Mouse (Mus musculus) embryonic facial prominence, embryonic 11.5 days (tissue): Measurements from ENCODE around the gene Zbtb40. TPM values are rescaled to one million over a fixed set of nuclear protein-coding genes. Genes with fewer than 3 reads are reported as not detected.
A peak's percentile ranks its signal among the peaks of the same experiment; 100 is the strongest.

Experiments
- ATAC-seq: fragments of 200-750 bp; cut with Nextera tagmentation; replicated peaks from 2 replicates; pipeline ENCODE4 v1.8.0; 2017; ENCODE audit warnings: low read depth; ENCODE audit not compliant: insufficient number of reproducible peaks, low FRiP score, low TSS enrichment
- DNase-seq: peaks from one replicate; pipeline ENCODE4 v3.0.0-alpha.2; 2015; ENCODE audit warnings: low spot score
- H3K27ac ChIP-seq: fragments of 300-500 bp; sonication (generic); replicated peaks from 2 replicates; pipeline ENCODE4 v1.5.1; 2014; ENCODE audit warnings: mild to moderate bottlenecking, low read depth, low read length, control low read depth
- H3K27me3 ChIP-seq: fragments of 300-500 bp; sonication (generic); 2 replicates; pipeline ENCODE4 v1.6.1; 2014; ENCODE audit warnings: mild to moderate bottlenecking, low read length, moderate library complexity, mixed read lengths; ENCODE audit not compliant: control insufficient read depth, insufficient read depth
- H3K36me3 ChIP-seq: fragments of 300-500 bp; sonication (generic); replicated peaks from 2 replicates; pipeline ENCODE4 v1.6.1; 2014; ENCODE audit warnings: low read depth, mild to moderate bottlenecking, low read length, moderate library complexity, mixed read lengths; ENCODE audit not compliant: control insufficient read depth, insufficient read depth
- H3K4me1 ChIP-seq: fragments of 300-500 bp; sonication (generic); 2 replicates; pipeline ENCODE4 v1.6.1; 2014; ENCODE audit warnings: low read length, mixed read lengths; ENCODE audit not compliant: control insufficient read depth, insufficient read depth
- H3K4me2 ChIP-seq: fragments of 300-500 bp; sonication (generic); 2 replicates; pipeline ENCODE4 v1.6.1; 2014; ENCODE audit warnings: low read depth, mild to moderate bottlenecking, control low read depth, low read length, moderate library complexity
- H3K4me3 ChIP-seq: fragments of 300-500 bp; sonication (generic); 2 replicates; pipeline ENCODE4 v1.5.1; 2014; ENCODE audit warnings: low read depth, low read length, control low read depth
- H3K9ac ChIP-seq: fragments of 300-500 bp; sonication (generic); replicated peaks from 2 replicates; pipeline ENCODE4 v1.6.1; 2014; ENCODE audit warnings: mild to moderate bottlenecking, control low read depth, low read length
- H3K9me3 ChIP-seq: fragments of 300-500 bp; sonication (generic); replicated peaks from 2 replicates; pipeline ENCODE4 v1.6.1; 2016; ENCODE audit warnings: mild to moderate bottlenecking, low read length, inconsistent platforms, mixed read lengths; ENCODE audit not compliant: control insufficient read depth
- WGBS: fragments of 180-500 bp; shearing (Covaris S2); extraction: QIAGEN DNeasy Blood & Tissue Kit; methylation state at CpG from one replicate; pipeline ENCODE4 v1.1.7; 2014; 5-methylcytosine and 5-hydroxymethylcytosine counted together
- polyA plus RNA-seq: library from polyadenylated mRNA; unstranded; fragments of >200 nt; fragmentation: Nextera tagmentation; extraction: Ambion mirVana; gene quantifications from 2 replicates; pipeline ENCODE4 v1.2.1, GENCODE M21; 2014

The Zbtb40 gene
- polyA plus RNA-seq, 1 experiment from 2014 or later, result 3.3 TPM

DNA sequence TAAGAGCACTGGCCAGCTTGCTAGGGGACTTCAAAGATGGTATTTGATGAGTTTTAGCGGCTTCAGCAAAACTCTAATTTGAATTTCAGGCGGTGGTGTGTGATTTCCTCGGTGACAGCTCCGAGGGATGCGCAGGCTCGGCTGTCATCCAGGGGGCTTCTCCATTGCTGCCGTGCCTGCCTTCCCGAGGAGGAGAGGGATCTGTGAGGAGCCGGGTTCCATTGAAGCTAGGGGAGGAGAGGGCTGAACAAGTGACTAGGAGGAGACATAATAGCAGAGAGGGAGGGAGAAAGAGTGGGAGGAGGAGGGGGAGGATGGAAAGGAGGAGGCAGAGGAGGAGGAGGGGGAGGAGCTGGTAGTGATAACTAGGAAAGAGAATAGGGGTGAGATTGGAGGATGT lies 81.1 kb downstream of the Zbtb40 start:
- DNase-seq (no peak), ATAC-seq (no peak)
- H3K4me2 ChIP-seq, result no peak overlapping the region
- H3K36me3 ChIP-seq, result no peaks in the 10 kb centered on the region
- H3K4me1 ChIP-seq, result no peaks in the 10 kb centered on the region; the same call in 1 of the 2 replicates
- H3K9me3 ChIP-seq, result no peaks in the 10 kb centered on the region
- WGBS, result 42% methylated on average over 9 of the region's 9 CpGs
- peaks cover 4% of the 10 kb centered on the region; the same call in 1 of the 2 replicates for H3K27me3 ChIP-seq
- H3K9ac ChIP-seq, result no peak overlapping the region
- no peak overlapping the region for H3K27ac ChIP-seq
- H3K4me3 ChIP-seq, result no peak overlapping the region

DNA sequence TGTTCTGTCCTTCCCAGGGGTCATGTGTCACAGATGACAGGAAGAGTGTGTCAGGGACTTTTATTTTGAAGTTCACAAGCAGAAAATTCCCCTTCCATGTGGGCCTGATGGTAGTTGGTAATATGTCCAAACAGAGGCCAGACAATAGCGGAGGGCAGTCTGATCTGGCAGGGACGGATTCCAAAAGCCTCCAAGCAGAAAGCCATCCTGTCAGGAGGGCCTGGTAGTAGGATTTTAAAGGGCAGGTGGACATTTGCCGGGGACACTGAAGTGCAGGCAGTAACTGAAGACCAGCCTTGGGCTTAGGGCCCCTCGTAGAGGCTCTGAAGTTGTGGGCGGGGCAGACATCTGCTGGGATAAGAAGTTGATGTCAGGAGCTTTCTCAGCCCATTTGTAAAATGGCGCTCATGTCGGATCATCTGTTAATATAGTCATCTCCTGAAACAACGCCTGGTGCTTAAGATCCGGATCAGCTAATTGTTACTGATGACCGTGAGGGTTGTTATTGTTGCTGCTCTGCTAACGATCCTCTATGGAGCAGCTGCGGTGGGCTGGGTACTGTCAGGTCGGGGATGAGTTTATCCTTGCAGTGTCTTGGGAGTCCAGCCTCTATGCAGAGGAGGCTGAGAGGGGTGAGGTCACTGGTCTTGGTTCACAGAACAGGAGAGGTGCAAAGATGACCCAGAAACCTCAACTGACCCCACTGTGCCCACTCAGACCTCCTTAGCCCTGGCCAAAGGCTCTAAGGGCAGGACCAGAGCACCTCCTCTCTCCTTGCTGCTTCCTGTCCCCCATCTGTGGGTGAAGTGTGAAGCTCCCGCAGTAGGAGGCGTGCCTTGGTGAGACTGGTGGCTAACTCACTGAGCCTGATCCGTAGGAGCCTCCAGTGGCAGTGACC lies 81.9 kb downstream of the Zbtb40 start:
- Histone ChIP-seq H3K9me3 (no peaks in the 10 kb centered on the region), H3K4me3 (no peak overlapping the region), H3K27ac (no peak overlapping the region), H3K36me3 (no peaks in the 10 kb centered on the region), H3K4me2 (no peak overlapping the region), H3K4me1 (no peaks in the 10 kb centered on the region; the same call in 1 of the 2 replicates), H3K9ac (no peak overlapping the region), H3K27me3 (peaks cover 4% of the 10 kb centered on the region; the same call in 1 of the 2 replicates)
- WGBS, result 45% methylated on average over 16 of the region's 16 CpGs
- no peak for DNase-seq
- ATAC-seq, result no peak

DNA sequence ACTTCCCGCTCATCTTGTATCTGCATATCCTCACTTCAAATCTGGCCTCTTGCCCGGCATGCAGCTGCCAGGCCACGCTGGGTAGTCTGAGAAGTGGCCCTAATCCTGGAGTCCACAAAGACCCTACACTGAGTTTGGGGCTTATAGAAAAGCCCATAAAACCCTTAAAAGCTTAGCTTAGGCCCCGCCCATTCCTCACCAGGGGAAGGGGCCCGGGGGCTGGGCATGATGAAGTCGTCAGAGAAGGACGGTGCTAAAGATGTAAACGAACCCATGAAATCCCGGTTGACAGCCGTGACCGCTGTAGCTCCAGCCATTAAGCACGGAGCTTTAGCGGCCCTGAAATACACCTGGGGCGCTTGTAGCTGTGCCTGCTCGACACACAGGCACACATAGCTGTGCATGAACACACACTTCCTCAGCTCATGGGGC lies 83.6 kb downstream of the Zbtb40 start:
- DNase-seq (peak; percentile 58), ATAC-seq (peak; percentile 8; the same call in 1 of the 2 replicates)
- Histone ChIP-seq H3K27me3 (peaks cover 4% of the 10 kb centered on the region; the same call in 1 of the 2 replicates), H3K27ac (no peak overlapping the region), H3K9ac (no peak overlapping the region), H3K4me3 (no peak overlapping the region), H3K9me3 (no peaks in the 10 kb centered on the region), H3K4me2 (no peak overlapping the region), H3K36me3 (no peaks in the 10 kb centered on the region), H3K4me1 (no peaks in the 10 kb centered on the region; the same call in 1 of the 2 replicates)
- 15% methylated on average over 15 of the region's 15 CpGs for WGBS

DNA sequence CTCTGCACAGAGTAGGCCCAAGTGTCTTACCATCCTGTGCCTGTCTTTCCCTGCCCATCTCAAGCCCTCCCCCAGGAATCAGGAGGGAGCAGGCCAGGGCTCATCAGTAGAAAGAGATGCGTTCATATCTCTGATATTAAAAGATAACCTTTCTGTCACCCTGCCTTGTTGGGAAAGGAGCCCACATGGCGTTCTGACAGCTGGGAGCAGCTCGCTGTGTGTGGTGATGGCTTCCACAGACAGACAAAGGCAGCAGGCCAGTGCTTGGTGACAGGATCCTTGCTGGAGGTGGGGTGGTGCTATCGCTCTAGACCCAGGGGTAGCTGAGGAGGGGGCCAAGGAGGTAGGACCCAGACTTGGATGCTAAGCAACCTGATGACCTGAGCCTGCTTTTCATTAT lies 86.2 kb downstream of the Zbtb40 start:
- Histone ChIP-seq H3K9me3 (no peaks in the 10 kb centered on the region), H3K27ac (no peak overlapping the region), H3K27me3 (peaks cover 20% of the 10 kb centered on the region), H3K4me2 (no peak overlapping the region), H3K4me1 (no peaks in the 10 kb centered on the region), H3K36me3 (no peaks in the 10 kb centered on the region), H3K4me3 (no peak overlapping the region), H3K9ac (no peak overlapping the region)
- WGBS, result 65% methylated on average over 4 of the region's 4 CpGs
- ATAC-seq (no peak), DNase-seq (no peak)

DNA sequence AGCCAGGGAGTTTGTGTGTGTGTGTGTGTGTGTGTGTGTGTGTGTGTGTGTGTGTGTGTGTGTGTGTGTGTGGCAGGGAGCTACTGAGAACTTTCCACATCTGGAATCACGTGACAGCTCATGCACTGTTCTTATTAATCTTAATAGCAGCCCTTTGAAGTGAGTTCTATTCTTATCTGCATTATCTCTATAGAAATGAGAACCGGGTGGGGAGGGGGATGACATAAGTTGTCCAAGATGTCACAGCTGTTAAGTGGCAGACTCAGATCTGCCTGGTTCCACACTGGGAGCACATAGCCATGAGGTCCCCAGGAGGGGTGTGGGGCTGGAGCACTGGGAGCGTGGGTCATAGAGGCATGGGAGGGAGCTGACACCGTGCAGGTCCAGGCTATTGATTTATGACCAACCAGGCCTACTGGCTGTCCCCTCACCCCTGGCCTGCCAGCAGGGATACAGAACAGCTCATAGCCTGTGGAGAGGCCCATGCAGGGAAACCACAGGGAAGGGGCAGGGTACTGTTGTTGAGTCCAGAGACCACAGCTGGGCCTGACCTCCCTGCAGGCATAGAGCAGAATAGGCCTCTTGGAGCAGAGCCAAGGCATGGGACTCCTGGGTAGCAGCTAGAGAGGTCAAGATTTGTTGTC lies 86.8 kb downstream of the Zbtb40 start:
- peaks cover 22% of the 10 kb centered on the region for H3K27me3 ChIP-seq
- no peak overlapping the region for H3K9ac ChIP-seq

DNA sequence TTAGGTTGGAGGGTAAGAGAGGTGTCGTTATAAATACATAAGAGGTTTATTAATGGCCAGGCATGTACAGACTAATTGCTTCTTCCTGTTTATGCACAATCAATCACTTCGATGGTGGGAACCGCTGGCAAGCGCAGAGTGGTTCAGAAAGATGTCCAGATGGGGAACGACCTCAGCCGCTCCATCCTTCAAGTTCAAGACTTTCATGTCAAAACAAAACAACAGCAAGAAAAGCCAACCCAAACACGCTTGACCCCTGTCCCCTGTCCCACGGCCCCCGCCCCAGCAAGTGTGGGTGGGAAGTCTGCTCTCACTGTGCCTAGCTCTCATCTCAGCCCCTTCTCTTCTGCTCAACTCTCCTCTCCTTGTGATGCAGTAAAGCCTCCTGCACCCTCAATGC lies 88.0 kb downstream of the Zbtb40 start:
- Histone ChIP-seq H3K27me3 (peaks cover 34% of the 10 kb centered on the region), H3K9ac (no peak overlapping the region), H3K4me1 (no peaks in the 10 kb centered on the region), H3K4me2 (no peak overlapping the region), H3K9me3 (no peaks in the 10 kb centered on the region), H3K4me3 (no peak overlapping the region), H3K27ac (no peak overlapping the region), H3K36me3 (no peaks in the 10 kb centered on the region)
- WGBS, result 68% methylated on average over 9 of the region's 9 CpGs
- no peak for ATAC-seq
- DNase-seq, result no peak

More for the DNA sequence above, 86.8 kb downstream of the Zbtb40 start:
- H3K9me3 ChIP-seq, result no peaks in the 10 kb centered on the region
- DNase-seq (peak; percentile 61), ATAC-seq (no peak)
- no peak overlapping the region for H3K4me2 ChIP-seq
- H3K4me1 ChIP-seq, result no peaks in the 10 kb centered on the region
- H3K27ac ChIP-seq, result no peak overlapping the region
- WGBS, result 34% methylated on average over 4 of the region's 4 CpGs
- no peaks in the 10 kb centered on the region for H3K36me3 ChIP-seq
- H3K4me3 ChIP-seq, result no peak overlapping the region

DNA sequence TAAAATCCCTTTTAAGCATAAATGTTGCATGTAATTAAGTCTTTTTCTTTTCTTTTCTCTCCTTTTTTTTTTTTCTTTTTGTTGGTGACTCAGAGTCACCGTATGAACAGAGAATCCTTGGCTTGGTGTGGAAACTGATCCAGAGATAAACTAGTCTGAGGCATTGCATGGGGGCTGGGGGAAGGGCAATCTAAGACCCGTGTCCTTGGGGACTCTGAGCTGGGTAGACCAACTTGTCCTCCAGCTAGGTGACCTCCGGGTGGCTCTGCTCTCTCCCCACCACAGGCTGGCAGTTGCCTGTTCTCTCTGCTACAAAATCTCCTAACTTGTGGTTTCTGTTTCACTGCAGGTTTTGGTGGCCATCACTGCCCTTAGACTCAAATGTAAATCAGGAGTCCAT lies 88.5 kb downstream of the Zbtb40 start:
- H3K4me2 ChIP-seq, result no peak overlapping the region
- H3K9me3 ChIP-seq, result no peaks in the 10 kb centered on the region
- DNase-seq (no peak), ATAC-seq (no peak)
- peaks cover 36% of the 10 kb centered on the region for H3K27me3 ChIP-seq
- no peak overlapping the region for H3K27ac ChIP-seq
- no peaks in the 10 kb centered on the region for H3K36me3 ChIP-seq
- WGBS, result 48% methylated on average over 3 of the region's 3 CpGs
- no peak overlapping the region for H3K9ac ChIP-seq
- H3K4me1 ChIP-seq, result no peaks in the 10 kb centered on the region
- no peak overlapping the region for H3K4me3 ChIP-seq
